Mouse (Mus musculus) cerebellum, adult 2 months (tissue): ENCODE results near the gene Wdfy3. TPM values are rescaled to one million over a fixed set of nuclear protein-coding genes. Genes with fewer than 3 reads are reported as not detected.

Source experiments
- DNase-seq, 2 experiments: peaks; one replicate each; pipeline ENCODE4 v3.0.0; 2021
- H3K27ac ChIP-seq: fragments of 200-500 bp; 2 replicates; pipeline ENCODE4 v1.5.1; 2012; ENCODE audit warnings: low read length, control low read depth, inconsistent platforms; ENCODE audit not compliant: insufficient read depth
- H3K27me3 ChIP-seq: fragments of 200-500 bp; 2 replicates; pipeline ENCODE4 v1.6.1; 2012; ENCODE audit warnings: inconsistent platforms, mild to moderate bottlenecking, low read length, moderate library complexity; ENCODE audit not compliant: control insufficient read depth, insufficient read depth
- H3K4me1 ChIP-seq: fragments of 200-500 bp; 2 replicates; pipeline ENCODE4 v1.6.1; 2011; ENCODE audit warnings: low read length; ENCODE audit not compliant: control insufficient read depth, insufficient read depth
- H3K4me3 ChIP-seq: fragments of 200-500 bp; replicated peaks from 2 replicates; pipeline ENCODE3; 2011; ENCODE audit warnings: mild to moderate bottlenecking, low read depth, low read length, control low read depth; ENCODE audit not compliant: insufficient read depth
- CTCF ChIP-seq: fragments of 200-500 bp; IDR thresholded peaks from 2 replicates; pipeline ENCODE4 v1.5.1; 2011; ENCODE audit warnings: low read depth, mild to moderate bottlenecking, control low read depth, low read length, moderate library complexity, borderline replicate concordance; ENCODE audit not compliant: insufficient read depth
- POLR2A ChIP-seq: fragments of 200-500 bp; IDR thresholded peaks from 2 replicates; pipeline ENCODE4 v1.6.1; 2011; ENCODE audit warnings: low read length, control low read depth, borderline replicate concordance; ENCODE audit not compliant: insufficient read depth
- WGBS: fragments of 180-500 bp; shearing (Covaris S2); methylation state at CpG from one replicate; pipeline ENCODE4 v1.1.7; 2018; 5-methylcytosine and 5-hydroxymethylcytosine counted together
- polyA plus RNA-seq: library from polyadenylated mRNA; depleted of rRNA; stranded (reverse); fragments of >200 nt; gene quantifications from 2 replicates; pipeline ENCODE4 v1.2.3, GENCODE M21; 2012

Wdfy3 gene
- polyA plus RNA-seq, 1 experiment, result 75.4 TPM

DNA sequence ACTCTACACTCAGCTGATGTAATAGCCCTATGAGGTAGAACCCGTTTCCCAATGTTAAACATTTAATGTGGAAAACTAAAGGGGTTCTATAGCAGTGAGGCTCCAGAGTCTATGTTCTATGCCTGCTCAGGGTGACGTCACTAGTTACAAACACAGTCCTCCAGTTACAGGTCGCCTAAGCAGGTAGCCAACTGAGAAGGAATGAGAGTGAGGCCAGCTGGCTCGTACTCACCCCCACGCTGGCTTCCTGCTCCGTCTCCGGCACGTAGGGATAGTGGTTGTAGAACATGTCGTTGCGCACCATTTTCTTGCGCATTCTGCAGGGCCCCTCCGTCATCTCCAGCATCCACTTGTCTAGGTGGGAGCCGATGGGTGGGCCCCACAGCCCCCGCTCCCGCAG is 187.5 kb downstream of the Wdfy3 start:
- Histone ChIP-seq H3K27me3 (no peaks in the 10 kb centered on the region), H3K4me1 (peaks cover 13% of the 10 kb centered on the region), H3K4me3 (no peak overlapping the region), H3K27ac (peak overlapping the region; percentile 68)
- peak; percentile 60 to 73 for DNase-seq
- TF ChIP-seq CTCF, result no peak
- TF ChIP-seq POLR2A, result no peak
- 35% methylated on average over 15 of the region's 15 CpGs for WGBS

DNA sequence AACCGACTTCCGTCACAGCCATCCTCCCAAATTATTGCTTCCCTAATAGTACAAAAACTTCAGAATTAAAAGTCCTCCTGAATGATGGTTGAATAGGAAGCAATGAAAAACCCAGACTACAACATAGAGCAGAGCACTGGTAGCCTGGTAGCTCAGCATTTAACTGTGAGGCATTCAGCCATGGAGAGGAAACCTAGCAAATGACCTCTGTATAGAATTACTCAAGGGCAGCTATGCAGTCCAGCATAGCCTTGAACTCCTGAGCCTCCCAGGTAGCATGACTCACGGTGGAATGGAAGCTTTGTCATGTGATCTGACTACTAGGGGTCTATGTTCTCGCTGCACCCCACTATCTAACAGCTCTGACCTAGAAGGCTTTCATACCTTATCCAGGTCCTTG is 189.8 kb downstream of the Wdfy3 start:
- H3K4me1 ChIP-seq, result peaks cover 13% of the 10 kb centered on the region
- TF ChIP-seq CTCF (no peak), POLR2A (no peak)
- DNase-seq, result no peak
- H3K27me3 ChIP-seq, result no peaks in the 10 kb centered on the region
- no peak overlapping the region for H3K4me3 ChIP-seq
- no peak overlapping the region for H3K27ac ChIP-seq
- 96% methylated on average over 4 of the region's 4 CpGs for WGBS

- H3K4me1 ChIP-seq, result peaks cover 13% of the 10 kb centered on the region
- 53% methylated on average over 9 of the region's 9 CpGs for WGBS
- DNase-seq, result no peak
- no peak overlapping the region for H3K4me3 ChIP-seq
- H3K27ac ChIP-seq, result no peak overlapping the region
- TF ChIP-seq POLR2A (no peak), CTCF (no peak)
- H3K27me3 ChIP-seq, result no peaks in the 10 kb centered on the region
Observed at GRCm38 (mm10) chr5:101878403-101878802, 191.3 kb downstream of the Wdfy3 start.

- no peaks in the 10 kb centered on the region for H3K27me3 ChIP-seq
Observed at GRCm38 (mm10) chr5:101876185-101876584, 193.5 kb downstream of the Wdfy3 start.

DNA sequence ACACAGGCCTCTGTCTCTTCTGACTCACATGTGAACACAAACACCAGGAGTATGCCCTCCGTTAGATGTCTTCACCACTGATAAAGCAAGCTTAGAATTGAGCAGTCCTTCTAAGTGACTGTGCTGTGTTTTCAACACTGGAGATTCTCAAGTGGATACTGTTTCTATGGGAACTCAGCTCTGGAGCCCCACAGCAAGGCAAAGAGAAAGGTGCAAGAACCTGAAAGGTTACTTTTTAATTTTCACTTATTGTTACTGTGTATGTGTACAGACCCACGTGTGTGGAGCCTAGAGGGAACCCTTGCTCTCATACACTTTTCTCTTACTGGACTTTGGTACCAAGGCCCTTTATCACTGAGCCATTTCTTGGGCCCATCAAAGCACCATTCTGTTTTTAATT is 203.0 kb downstream of the Wdfy3 start:
- no peak for DNase-seq
- Histone ChIP-seq H3K4me1 (no peaks in the 10 kb centered on the region), H3K4me3 (no peak overlapping the region), H3K27me3 (no peaks in the 10 kb centered on the region), H3K27ac (no peak overlapping the region)
- 65% methylated on average over 2 of the region's 2 CpGs for WGBS
- TF ChIP-seq CTCF, result no peak
- no peak for TF ChIP-seq POLR2A

More at GRCm38 (mm10) chr5:101876185-101876584, 193.5 kb downstream of the Wdfy3 start:
- H3K4me1 ChIP-seq, result no peaks in the 10 kb centered on the region; the same call in 1 of the 2 replicates
- no peak overlapping the region for H3K27ac ChIP-seq
- H3K4me3 ChIP-seq, result no peak overlapping the region
- no peak for DNase-seq
- TF ChIP-seq POLR2A (no peak), CTCF (no peak)
- WGBS, result 77% methylated on average over 4 of the region's 4 CpGs

DNA sequence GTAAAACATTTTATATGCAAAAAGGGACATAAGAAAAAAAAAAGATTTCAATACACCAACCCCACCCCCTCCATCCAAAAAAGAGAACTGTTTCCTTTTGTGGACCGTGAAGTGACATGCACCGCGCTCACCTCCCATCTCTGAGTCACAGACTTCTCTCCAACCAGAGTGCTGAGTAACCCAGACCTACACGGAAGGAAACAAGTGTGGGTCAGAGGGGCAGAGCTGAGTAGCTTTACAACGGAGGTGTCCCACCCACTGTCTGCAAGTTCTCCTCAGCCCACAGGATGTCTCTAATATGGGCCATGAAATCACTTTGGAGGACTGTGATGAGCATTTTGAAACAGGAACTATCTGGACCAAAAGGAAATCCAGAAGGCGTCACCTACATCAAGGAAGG is 205.8 kb downstream of the Wdfy3 start:
- H3K27me3 ChIP-seq, result no peaks in the 10 kb centered on the region
- H3K4me3 ChIP-seq, result no peak overlapping the region
- H3K27ac ChIP-seq, result no peak overlapping the region
- no peak for DNase-seq
- H3K4me1 ChIP-seq, result no peaks in the 10 kb centered on the region
- TF ChIP-seq POLR2A (no peak), CTCF (no peak)
- 93% methylated on average over 6 of the region's 6 CpGs for WGBS

DNA sequence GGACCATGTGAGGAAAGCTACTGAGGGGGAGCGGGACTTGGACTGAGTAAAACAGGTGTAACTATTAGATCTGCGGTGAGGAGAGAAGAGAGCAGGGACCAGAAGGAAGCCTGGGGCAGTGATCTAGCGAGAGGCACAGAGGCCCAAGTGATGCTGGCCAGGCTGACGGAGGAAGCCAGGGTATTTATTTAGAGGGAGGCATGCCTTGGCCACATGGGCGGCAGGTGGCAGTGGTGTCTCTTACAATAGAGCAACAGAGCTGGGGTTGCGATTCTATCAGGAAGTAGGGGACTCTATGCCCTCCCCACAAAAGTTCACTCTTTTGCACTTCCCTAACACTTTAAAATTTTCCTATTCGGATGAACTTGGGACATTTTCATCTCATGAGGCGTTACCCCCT is 207.1 kb downstream of the Wdfy3 start:
- no peaks in the 10 kb centered on the region for H3K27me3 ChIP-seq
- H3K4me3 ChIP-seq, result no peak overlapping the region
- TF ChIP-seq CTCF, result no peak
- TF ChIP-seq POLR2A, result no peak
- H3K27ac ChIP-seq, result no peak overlapping the region
- H3K4me1 ChIP-seq, result no peaks in the 10 kb centered on the region
- 82% methylated on average over 8 of the region's 8 CpGs for WGBS
- no peak for DNase-seq

GRCm38 (mm10) chr5:101861786-101862571 is 207.7 kb downstream of the Wdfy3 start:
- no peak overlapping the region for H3K4me3 ChIP-seq
- no peak for TF ChIP-seq POLR2A
- TF ChIP-seq CTCF, result no peak
- no peaks in the 10 kb centered on the region for H3K4me1 ChIP-seq
- H3K27me3 ChIP-seq, result no peaks in the 10 kb centered on the region
- H3K27ac ChIP-seq, result no peak overlapping the region
- 69% methylated on average over 18 of the region's 18 CpGs for WGBS
- DNase-seq, result peak in 1 of 2 experiments; percentile 4
